Mouse (Mus musculus) activated CD4-positive, CD25-positive, alpha-beta regulatory T cell, adult 4 months (primary cell): Measurements from ENCODE around the gene Agbl1. TPM values are rescaled to one million over a fixed set of nuclear protein-coding genes. Genes with fewer than 3 reads are reported as not detected.

Experiments
- ATAC-seq: one replicate; pipeline ENCODE4 v1.8.0; 2017
- polyA plus RNA-seq, 2 experiments: library from polyadenylated mRNA; unstranded; fragments of 100-300 nt; shearing (Covaris generic); gene quantifications; one replicate each; pipeline ENCODE4 v1.2.1; 2017

The Agbl1 gene
- polyA plus RNA-seq, 2 experiments from 2014 or later: not detected

- ATAC-seq: no peak
Measured at GRCm38 (mm10) chr7:76971334-76971733, 741.6 kb downstream of the Agbl1 start.

- ATAC-seq: no peak
Measured at GRCm38 (mm10) chr7:77009571-77009970, 779.9 kb downstream of the Agbl1 start.

- ATAC-seq: no peak
Measured at GRCm38 (mm10) chr7:77029019-77029418, 799.3 kb downstream of the Agbl1 start.

- no peak for ATAC-seq
Measured at GRCm38 (mm10) chr7:77076033-77076432, 846.3 kb downstream of the Agbl1 start.

GRCm38 (mm10) chr7:77087266-77087665 is 857.6 kb downstream of the Agbl1 start:
- ATAC-seq: no peak

GRCm38 (mm10) chr7:77095153-77095552 is 865.5 kb downstream of the Agbl1 start:
- ATAC-seq: no peak

GRCm38 (mm10) chr7:77114021-77114420 is 884.3 kb downstream of the Agbl1 start:
- ATAC-seq: no peak

GRCm38 (mm10) chr7:77129045-77129444 is 899.4 kb downstream of the Agbl1 start:
- ATAC-seq: no peak

GRCm38 (mm10) chr7:77131950-77132349 is 902.3 kb downstream of the Agbl1 start:
- ATAC-seq: no peak

- ATAC-seq: peak; percentile 74
Measured at GRCm38 (mm10) chr7:77132615-77133420, 903.1 kb downstream of the Agbl1 start.

GRCm38 (mm10) chr7:77134860-77135259 is 905.2 kb downstream of the Agbl1 start:
- no peak for ATAC-seq

GRCm38 (mm10) chr7:77138707-77139106 is 909.0 kb downstream of the Agbl1 start:
- ATAC-seq: no peak

- ATAC-seq: no peak
Measured at GRCm38 (mm10) chr7:77147527-77147926, 917.8 kb downstream of the Agbl1 start.

GRCm38 (mm10) chr7:77148820-77149219 is 919.1 kb downstream of the Agbl1 start:
- no peak for ATAC-seq

- no peak for ATAC-seq
Measured at GRCm38 (mm10) chr7:77149846-77150245, 920.2 kb downstream of the Agbl1 start.

- no peak for ATAC-seq
Measured at GRCm38 (mm10) chr7:77152393-77152792, 922.7 kb downstream of the Agbl1 start.

GRCm38 (mm10) chr7:77152909-77153308 is 923.2 kb downstream of the Agbl1 start:
- no peak for ATAC-seq

- ATAC-seq: no peak
Measured at GRCm38 (mm10) chr7:77164921-77165320, 935.2 kb downstream of the Agbl1 start.
